Mouse (Mus musculus): ENCODE measurements around the gene Pianp. TPM values are rescaled to one million over a fixed set of nuclear protein-coding genes. Genes with fewer than 3 reads are reported as not detected.

Pianp gene
- polyA plus RNA-seq (2017; shearing (Covaris generic)), result not detected

GRCm38 (mm10) chr6:124996551-124997501 is at the start of gene Pianp:
Pianp (plus strand) TSS chr6:124996694.

DNA sequence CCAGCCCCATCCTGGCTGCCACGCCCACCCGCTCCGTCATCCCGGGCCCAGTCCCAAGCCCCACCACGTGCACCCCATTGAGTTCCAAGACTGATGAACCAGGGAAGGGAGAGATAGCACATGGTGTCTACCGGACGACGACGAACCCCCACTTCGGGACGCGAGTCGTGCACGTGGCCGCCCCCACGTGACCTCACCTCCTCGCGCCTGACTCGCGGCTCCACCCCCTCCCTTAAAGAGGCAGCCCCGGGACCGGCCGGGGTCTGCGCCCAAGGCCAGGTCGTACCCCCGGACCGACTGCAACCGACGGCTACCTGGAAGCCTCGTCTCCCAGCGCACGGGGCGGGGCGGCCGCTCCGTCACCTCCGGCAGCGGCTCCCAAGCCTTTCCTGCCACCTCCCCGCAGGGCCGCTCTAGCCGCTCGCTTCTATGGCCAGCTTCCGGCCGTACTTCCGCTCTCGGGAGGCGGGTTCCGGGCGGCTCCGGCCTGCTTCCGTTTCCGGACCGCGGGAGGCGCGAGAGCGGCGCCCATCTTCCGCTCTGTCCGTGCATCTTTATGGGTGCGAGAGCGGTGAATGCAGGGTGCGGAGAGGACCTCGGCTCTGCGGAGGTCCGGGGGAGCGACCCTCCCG is 31.3 kb upstream of the Pianp start, which contains the start of gene Cops7a:
Cops7a (minus strand) TSS at position 451 of the 632 bp plus-strand sequence.

GRCm38 (mm10) chr6:125009129-125009180 is 12.5 kb downstream of the Pianp start, which contains the start of gene Zfp384:
Zfp384 (plus strand) TSS chr6:125009145.

GRCm38 (mm10) chr6:125039533-125040153 is 43.1 kb downstream of the Pianp start, which contains the start of gene Ing4:
Ing4 (plus strand) TSS chr6:125039760.

GRCm38 (mm10) chr6:125049678-125050077 is 53.2 kb downstream of the Pianp start, which contains the start of gene Acrbp:
Acrbp (plus strand) TSS chr6:125049689.

Other genes starting within 250 kb of the Pianp start
- 0.12 TPM for gene Gm45234, start 240.7 kb upstream of the Pianp start, polyA plus RNA-seq (2017; shearing (Covaris generic))
- 2.2 TPM for gene Atn1, start 240.2 kb upstream of the Pianp start, polyA plus RNA-seq (2017; shearing (Covaris generic))
- 8.9 TPM for gene Eno2, start 227.0 kb upstream of the Pianp start, polyA plus RNA-seq (2017; shearing (Covaris generic))
- gene Lrrc23, start 217.0 kb upstream of the Pianp start, polyA plus RNA-seq (2017; shearing (Covaris generic)), result 2.3 TPM
- 8.0 TPM for gene Spsb2, start 188.0 kb upstream of the Pianp start, polyA plus RNA-seq (2017; shearing (Covaris generic))
- gene Tpi1, start 182.4 kb upstream of the Pianp start, polyA plus RNA-seq (2017; shearing (Covaris generic)), result 179 TPM
- gene Usp5, start 167.2 kb upstream of the Pianp start, polyA plus RNA-seq (2017; shearing (Covaris generic)), result 125 TPM
- gene Cdca3, start 167.1 kb upstream of the Pianp start, polyA plus RNA-seq (2017; shearing (Covaris generic)), result 11.7 TPM
- not detected for gene Gnb3, start 156.4 kb upstream of the Pianp start, polyA plus RNA-seq (2017; shearing (Covaris generic))
- not detected for gene P3h3, start 138.9 kb upstream of the Pianp start, polyA plus RNA-seq (2017; shearing (Covaris generic))
- gene Gpr162, start 132.7 kb upstream of the Pianp start, polyA plus RNA-seq (2017; shearing (Covaris generic)), result 0.20 TPM
- gene Cd4, start 108.5 kb upstream of the Pianp start, polyA plus RNA-seq (2017; shearing (Covaris generic)), result 296 TPM
- gene Lag3, start 85.0 kb upstream of the Pianp start, polyA plus RNA-seq (2017; shearing (Covaris generic)), result 4.6 TPM
- 14.2 TPM for gene Ptms, start 76.6 kb upstream of the Pianp start, polyA plus RNA-seq (2017; shearing (Covaris generic))
- 160 TPM for gene Mlf2, start 65.3 kb upstream of the Pianp start, polyA plus RNA-seq (2017; shearing (Covaris generic))
- gene Cops7a, start 31.2 kb upstream of the Pianp start, polyA plus RNA-seq (2017; shearing (Covaris generic)), result 91.9 TPM
- gene Zfp384, start 12.5 kb downstream of the Pianp start, polyA plus RNA-seq (2017; shearing (Covaris generic)), result 22.4 TPM
- 87.6 TPM for gene Ing4, start 43.1 kb downstream of the Pianp start, polyA plus RNA-seq (2017; shearing (Covaris generic))
- 28.2 TPM for gene Acrbp, start 53.0 kb downstream of the Pianp start, polyA plus RNA-seq (2017; shearing (Covaris generic))
- gene Lpar5, start 71.2 kb downstream of the Pianp start, polyA plus RNA-seq (2017; shearing (Covaris generic)), result 18.5 TPM
- 81.7 TPM for gene Chd4, start 99.3 kb downstream of the Pianp start, polyA plus RNA-seq (2017; shearing (Covaris generic))
- gene Nop2, start 135.2 kb downstream of the Pianp start, polyA plus RNA-seq (2017; shearing (Covaris generic)), result 67.0 TPM
- 13.0 TPM for gene Iffo1, start 148.5 kb downstream of the Pianp start, polyA plus RNA-seq (2017; shearing (Covaris generic))
- gene Gapdh, start 169.8 kb downstream of the Pianp start, polyA plus RNA-seq (2017; shearing (Covaris generic)), result 406 TPM
- 30.2 TPM for gene Ncapd2, start 195.0 kb downstream of the Pianp start, polyA plus RNA-seq (2017; shearing (Covaris generic))
- gene Mrpl51, start 195.1 kb downstream of the Pianp start, polyA plus RNA-seq (2017; shearing (Covaris generic)), result 108 TPM
- 62.0 TPM for gene Vamp1, start 218.9 kb downstream of the Pianp start, polyA plus RNA-seq (2017; shearing (Covaris generic))
- gene Tapbpl, start 235.2 kb downstream of the Pianp start, polyA plus RNA-seq (2017; shearing (Covaris generic)), result 139 TPM
- 688 TPM for gene Cd27, start 240.3 kb downstream of the Pianp start, polyA plus RNA-seq (2017; shearing (Covaris generic))